Mouse (Mus musculus) ES-E14 (cell line): ENCODE data around the gene Gm21983.

ENCODE experiments used
- CHD2 ChIP-seq: IDR thresholded peaks from 2 replicates; pipeline ENCODE4 v1.6.1; 2014; ENCODE audit warnings: mild to moderate bottlenecking, low read depth, low read length, inconsistent platforms
- HCFC1 ChIP-seq: IDR thresholded peaks from 2 replicates; pipeline ENCODE4 v1.6.1; 2012; ENCODE audit warnings: low read length, inconsistent platforms, borderline replicate concordance; ENCODE audit not compliant: insufficient read depth
- ZC3H11A ChIP-seq: IDR thresholded peaks from 2 replicates; pipeline ENCODE4 v1.6.1; 2012; ENCODE audit warnings: low read depth, mild to moderate bottlenecking, inconsistent platforms, low read length, borderline replicate concordance
- ZNF384 ChIP-seq: IDR thresholded peaks from 2 replicates; pipeline ENCODE4 v1.6.1; 2012; ENCODE audit warnings: low read depth, low read length, inconsistent platforms

DNA sequence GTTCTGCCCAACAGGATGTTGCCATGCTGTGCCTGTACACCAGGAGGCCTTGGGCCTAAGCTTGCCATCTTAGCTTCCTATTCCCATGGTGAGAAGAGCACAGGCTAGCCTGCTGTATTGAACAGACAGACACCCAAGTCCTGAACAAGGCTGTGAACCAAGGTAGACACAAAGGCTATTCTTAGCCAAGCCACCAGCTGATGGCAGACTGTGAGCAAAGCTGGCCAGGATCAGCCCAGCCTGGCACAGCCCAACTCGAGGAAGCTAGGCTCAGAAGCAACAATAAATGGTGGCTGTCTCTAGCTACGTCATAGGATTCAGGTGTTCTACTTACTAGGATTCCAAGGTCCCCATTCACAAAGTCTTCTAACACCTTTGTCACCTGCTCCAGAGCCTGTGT, 31.7 kb upstream of the Gm21983 start:
- no peak for TF ChIP-seq ZNF384
- TF ChIP-seq ZC3H11A = no peak
- TF ChIP-seq CHD2 = no peak
- no peak for TF ChIP-seq HCFC1
